In genomic region chrX:15322207-15322839, GRCm38 (mm10) we compare ENCODE assay signal across 9 mouse cellular contexts.
DNase-seq lines count a peak whose midpoint lies in the region; ATAC-seq and TF ChIP-seq lines count a peak whose summit lies in the region.
"Had no signal": no experiment of that assay in that cellular context is flagged by ENCODE, and none has a peak within 500 bp of the region (broad histone marks: within the 10 kb centered on the region; RNA-seq: fewer than 3 reads in every experiment).

No protein-coding gene starts in this region.

- 12% methylated on average over 7 of the region's 7 CpGs for WGBS in midbrain, embryonic 10.5 days
- WGBS in midbrain, embryonic 15.5 days = 10% methylated on average over 7 of the region's 7 CpGs
- 10% methylated on average over 7 of the region's 7 CpGs for WGBS in embryonic facial prominence, embryonic 15.5 days
- 12% methylated on average over 7 of the region's 7 CpGs for WGBS in hindbrain, embryonic 14.5 days
- 0% methylated on average over 7 of the region's 7 CpGs for WGBS in liver, adult 2 months
- WGBS in neural tube, embryonic 15.5 days = 12% methylated on average over 7 of the region's 7 CpGs

- DNase-seq in midbrain, embryonic 10.5 days (ENCODE audit: low spot score) = peak; percentile 59
- no peak for DNase-seq in hindbrain, embryonic 14.5 days (ENCODE audit: low spot score)
- peak; percentile 65 for DNase-seq in liver, adult 2 months (ENCODE audit: extremely low read depth, low read depth, low spot score)
- DNase-seq in adipocyte (ENCODE audit: low spot score) = no peak
- no peak for DNase-seq in cerebellum, adult 9-11 months

- H3K4me2 ChIP-seq in midbrain, embryonic 15.5 days = no peak overlapping the region
- 0 out of 2 replicates have a peak overlapping the region, but pooled peaks have one; percentile 27 for H3K4me2 ChIP-seq in embryonic facial prominence, embryonic 15.5 days (replicated peaks)
- H3K4me2 ChIP-seq in hindbrain, embryonic 14.5 days (replicated peaks) = peak overlapping the region; percentile 27; the same call in 1 of the 2 replicates
- H3K4me2 ChIP-seq in neural tube, embryonic 15.5 days = peak overlapping the region; percentile 28; the same call in 1 of the 2 replicates

- H3K9ac ChIP-seq in midbrain, embryonic 15.5 days = no peak overlapping the region
- H3K9ac ChIP-seq in embryonic facial prominence, embryonic 15.5 days = no peak overlapping the region
- no peak overlapping the region for H3K9ac ChIP-seq in hindbrain, embryonic 14.5 days
- H3K9ac ChIP-seq in liver, adult 2 months (ENCODE audit: low read depth, low read length) = no peak overlapping the region
- no peak overlapping the region for H3K9ac ChIP-seq in neural tube, embryonic 15.5 days (replicated peaks)

- H3K27ac ChIP-seq in midbrain, embryonic 10.5 days (replicated peaks) = no peak overlapping the region
- H3K27ac ChIP-seq in midbrain, embryonic 15.5 days = no peak overlapping the region
- 0 out of 2 replicates have a peak overlapping the region, but pooled peaks have one; percentile 17 for H3K27ac ChIP-seq in embryonic facial prominence, embryonic 15.5 days (replicated peaks)
- H3K27ac ChIP-seq in hindbrain, embryonic 14.5 days = no peak overlapping the region
- H3K27ac ChIP-seq in liver, adult 2 months (replicated peaks; ENCODE audit: insufficient read depth, low read depth, low read length) = no peak overlapping the region
- H3K27ac ChIP-seq in neural tube, embryonic 15.5 days (replicated peaks) = no peak overlapping the region

- no peaks in the 10 kb centered on the region for H3K79me2 ChIP-seq in liver, adult 2 months (ENCODE audit: control insufficient read depth, insufficient read depth, low read length)

- no peak overlapping the region for H3K4me3 ChIP-seq in midbrain, embryonic 10.5 days
- no peak overlapping the region for H3K4me3 ChIP-seq in midbrain, embryonic 15.5 days
- peak overlapping the region; percentile 13; the same call in 1 of the 2 replicates for H3K4me3 ChIP-seq in embryonic facial prominence, embryonic 15.5 days (replicated peaks)
- no peak overlapping the region for H3K4me3 ChIP-seq in hindbrain, embryonic 14.5 days (replicated peaks; ENCODE audit: low read length)
- H3K4me3 ChIP-seq in liver, adult 2 months (ENCODE audit: insufficient read depth, low read depth, low read length) = peak overlapping the region; percentile 41; the same call in 1 of the 2 replicates
- no peak overlapping the region for H3K4me3 ChIP-seq in neural tube, embryonic 15.5 days (replicated peaks)
- H3K4me3 ChIP-seq: myocyte had no signal

- peaks cover 3% of the 10 kb centered on the region for H3K4me1 ChIP-seq in midbrain, embryonic 10.5 days
- no peaks in the 10 kb centered on the region for H3K4me1 ChIP-seq in midbrain, embryonic 15.5 days
- H3K4me1 ChIP-seq in embryonic facial prominence, embryonic 15.5 days = no peaks in the 10 kb centered on the region
- H3K4me1 ChIP-seq in hindbrain, embryonic 14.5 days (replicated peaks; ENCODE audit: control insufficient read depth, insufficient read depth, low read length) = no peaks in the 10 kb centered on the region
- no peaks in the 10 kb centered on the region for H3K4me1 ChIP-seq in liver, adult 2 months (ENCODE audit: control insufficient read depth, insufficient read depth, low read length)
- no peaks in the 10 kb centered on the region for H3K4me1 ChIP-seq in neural tube, embryonic 15.5 days

- H3K9me3 ChIP-seq in midbrain, embryonic 10.5 days (replicated peaks) = no peaks in the 10 kb centered on the region
- H3K9me3 ChIP-seq in midbrain, embryonic 15.5 days = no peaks in the 10 kb centered on the region
- H3K9me3 ChIP-seq in embryonic facial prominence, embryonic 15.5 days (replicated peaks) = no peaks in the 10 kb centered on the region
- H3K9me3 ChIP-seq in hindbrain, embryonic 14.5 days (ENCODE audit: control insufficient read depth, low read length) = no peaks in the 10 kb centered on the region
- no peaks in the 10 kb centered on the region for H3K9me3 ChIP-seq in neural tube, embryonic 15.5 days (replicated peaks)

- no peaks in the 10 kb centered on the region for H3K36me3 ChIP-seq in midbrain, embryonic 10.5 days
- no peaks in the 10 kb centered on the region for H3K36me3 ChIP-seq in midbrain, embryonic 15.5 days (replicated peaks)
- no peaks in the 10 kb centered on the region for H3K36me3 ChIP-seq in embryonic facial prominence, embryonic 15.5 days
- no peaks in the 10 kb centered on the region for H3K36me3 ChIP-seq in hindbrain, embryonic 14.5 days (replicated peaks; ENCODE audit: control insufficient read depth, insufficient read depth)
- H3K36me3 ChIP-seq in liver, adult 2 months (ENCODE audit: control insufficient read depth, insufficient read depth, low read length) = no peaks in the 10 kb centered on the region
- H3K36me3 ChIP-seq in neural tube, embryonic 15.5 days = no peaks in the 10 kb centered on the region

- H3K27me3 ChIP-seq in midbrain, embryonic 10.5 days (ENCODE audit: low read depth, poor library complexity, severe bottlenecking) = no peaks in the 10 kb centered on the region
- H3K27me3 ChIP-seq in midbrain, embryonic 15.5 days (replicated peaks) = no peaks in the 10 kb centered on the region
- H3K27me3 ChIP-seq in embryonic facial prominence, embryonic 15.5 days = no peaks in the 10 kb centered on the region
- no peaks in the 10 kb centered on the region for H3K27me3 ChIP-seq in hindbrain, embryonic 14.5 days (ENCODE audit: control insufficient read depth, insufficient read depth, low read length)
- H3K27me3 ChIP-seq in liver, adult 2 months (ENCODE audit: control insufficient read depth, insufficient read depth, low read length) = no peaks in the 10 kb centered on the region
- H3K27me3 ChIP-seq in neural tube, embryonic 15.5 days (replicated peaks) = no peaks in the 10 kb centered on the region

- TF ChIP-seq POLR2A in liver, adult 2 months (IDR thresholded peaks at IDR 0.05; ENCODE audit: extremely low read depth, insufficient read depth, low read length) = no peak

- no peak; the same call in 1 of the 2 replicates for ATAC-seq in midbrain, embryonic 15.5 days (replicated peaks)
- no peak for ATAC-seq in embryonic facial prominence, embryonic 15.5 days (ENCODE audit: insufficient number of reproducible peaks, low FRiP score, low TSS enrichment, low read depth)
- ATAC-seq in hindbrain, embryonic 14.5 days (ENCODE audit: low FRiP score) = no peak
- no peak for ATAC-seq in neural tube, embryonic 15.5 days (ENCODE audit: low FRiP score)

- TF ChIP-seq CTCF in liver, adult 2 months (IDR thresholded peaks at IDR 0.05; ENCODE audit: low read depth, low read length) = 0 out of 2 replicates have a peak, but pooled peaks have one; percentile 1

Comparison
In these comparisons a context has a peak if more than half of its experiments do, and no peak if none do; other contexts are left out.
1. DNase-seq: peak in midbrain, embryonic 10.5 days (single experiment) and liver, adult 2 months (single experiment); none in hindbrain, embryonic 14.5 days (single experiment), adipocyte (single experiment) and cerebellum, adult 9-11 months (single experiment).
2. H3K4me3 ChIP-seq: peak in embryonic facial prominence, embryonic 15.5 days (single experiment) and liver, adult 2 months (single experiment); none in midbrain, embryonic 10.5 days (single experiment), midbrain, embryonic 15.5 days (single experiment), hindbrain, embryonic 14.5 days (single experiment) and neural tube, embryonic 15.5 days (single experiment).